Mouse (Mus musculus) midbrain, embryonic 14.5 days (tissue): ENCODE results near the gene Nnat. TPM values are rescaled to one million over a fixed set of nuclear protein-coding genes. Genes with fewer than 3 reads are reported as not detected.
"Not testable (repeated sequence)": the region's sequence is repeated elsewhere in the genome, so short reads cannot be mapped to it uniquely, and the experiment has no call there.

Experiments
- ATAC-seq: fragments of 200-750 bp; cut with Nextera tagmentation; 2 replicates; pipeline ENCODE4 v1.8.0; 2017; ENCODE audit warnings: moderate number of reproducible peaks, moderate library complexity; ENCODE audit not compliant: low FRiP score, low TSS enrichment
- DNase-seq: peaks from one replicate; pipeline ENCODE4 v3.0.0-alpha.2; 2015
- H3K27ac ChIP-seq: fragments of 300-500 bp; sonication (generic); replicated peaks from 2 replicates; pipeline ENCODE4 v1.5.1; 2014; ENCODE audit warnings: mild to moderate bottlenecking, low read depth, low read length, moderate library complexity
- H3K27me3 ChIP-seq: fragments of 300-500 bp; sonication (generic); 2 replicates; pipeline ENCODE4 v1.6.1; 2014; ENCODE audit warnings: low read length, control low read depth, mixed read lengths; ENCODE audit not compliant: control insufficient read depth, insufficient read depth
- H3K36me3 ChIP-seq: fragments of 300-500 bp; sonication (generic); 2 replicates; pipeline ENCODE4 v1.6.1; 2014; ENCODE audit warnings: low read length, control low read depth; ENCODE audit not compliant: control insufficient read depth, insufficient read depth
- H3K4me1 ChIP-seq: fragments of 300-500 bp; sonication (generic); 2 replicates; pipeline ENCODE4 v1.6.1; 2014; ENCODE audit warnings: mild to moderate bottlenecking, antibody characterized with exemption, low read length, control low read depth; ENCODE audit not compliant: control insufficient read depth, insufficient read depth
- H3K4me2 ChIP-seq: fragments of 300-500 bp; sonication (generic); 2 replicates; pipeline ENCODE4 v1.6.1; 2014; ENCODE audit warnings: mild to moderate bottlenecking, low read length, moderate library complexity
- H3K4me3 ChIP-seq: fragments of 300-500 bp; sonication (generic); replicated peaks from 2 replicates; pipeline ENCODE4 v1.5.1; 2014; ENCODE audit warnings: low read depth, low read length
- H3K9ac ChIP-seq: fragments of 300-500 bp; sonication (generic); replicated peaks from 2 replicates; pipeline ENCODE4 v1.6.1; 2014; ENCODE audit warnings: mild to moderate bottlenecking, low read length, moderate library complexity
- H3K9me3 ChIP-seq: fragments of 300-500 bp; sonication (generic); 2 replicates; pipeline ENCODE4 v1.6.1; 2016; ENCODE audit warnings: low read length, control low read depth, mixed read lengths; ENCODE audit not compliant: control insufficient read depth
- WGBS: fragments of 180-500 bp; shearing (Covaris S2); extraction: QIAGEN DNeasy Blood & Tissue Kit; methylation state at CpG from one replicate; pipeline ENCODE4 v1.1.7; 2014; 5-methylcytosine and 5-hydroxymethylcytosine counted together
- polyA plus RNA-seq: library from polyadenylated mRNA; unstranded; fragments of >200 nt; fragmentation: Nextera tagmentation; extraction: Ambion mirVana; gene quantifications from 2 replicates; pipeline ENCODE4 v1.2.1, GENCODE M21; 2014

Nnat gene
- polyA plus RNA-seq, 1 experiment from 2014 or later = 7,465 TPM

DNA sequence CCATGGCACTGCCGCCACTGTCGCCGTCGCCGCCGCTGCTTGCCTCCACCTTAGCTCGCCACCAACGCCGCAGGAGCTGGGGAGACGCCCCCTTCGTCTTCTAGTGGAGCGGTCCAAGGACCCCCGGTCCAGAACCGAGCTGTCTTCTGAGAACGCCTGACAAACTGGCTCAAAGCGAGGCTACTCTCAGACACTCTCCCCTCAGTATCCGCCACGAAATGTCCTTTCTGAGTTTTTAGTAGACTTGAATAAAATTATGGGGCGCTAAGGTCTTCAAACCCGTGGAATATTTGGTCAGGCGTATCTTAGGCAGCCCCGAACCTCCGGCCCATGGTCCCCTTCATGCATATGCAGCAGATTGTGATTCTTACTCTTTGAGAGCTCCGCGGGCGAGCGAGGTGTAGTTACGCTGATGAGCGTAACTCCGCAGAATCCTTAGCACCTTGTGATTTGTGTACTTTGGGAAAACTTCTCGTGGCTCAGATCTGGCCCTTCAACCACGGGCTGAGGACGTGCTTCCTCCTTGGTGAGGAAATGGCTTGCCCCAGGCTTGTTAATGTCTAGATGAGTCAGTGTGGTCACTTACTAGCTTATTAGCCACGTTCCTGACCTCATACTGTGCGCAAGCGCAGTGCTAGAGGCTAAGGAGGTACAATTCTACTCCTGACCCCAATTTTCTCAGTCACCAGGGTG is 6.5 kb downstream of the Nnat start:
- Histone ChIP-seq H3K36me3 (peaks cover 20% of the 10 kb centered on the region), H3K4me3 (peak overlapping the region; percentile 95), H3K4me1 (peaks cover 27% of the 10 kb centered on the region), H3K9ac (peak overlapping the region; percentile 97), H3K4me2 (peak overlapping the region; percentile 68), H3K9me3 (peaks cover 13% of the 10 kb centered on the region), H3K27me3 (no peaks in the 10 kb centered on the region), H3K27ac (peak overlapping the region; percentile 90)
- ATAC-seq = peak; percentile 79
- DNase-seq = peak; percentile 93
- under 1% methylated on average over 36 of the region's 36 CpGs for WGBS

DNA sequence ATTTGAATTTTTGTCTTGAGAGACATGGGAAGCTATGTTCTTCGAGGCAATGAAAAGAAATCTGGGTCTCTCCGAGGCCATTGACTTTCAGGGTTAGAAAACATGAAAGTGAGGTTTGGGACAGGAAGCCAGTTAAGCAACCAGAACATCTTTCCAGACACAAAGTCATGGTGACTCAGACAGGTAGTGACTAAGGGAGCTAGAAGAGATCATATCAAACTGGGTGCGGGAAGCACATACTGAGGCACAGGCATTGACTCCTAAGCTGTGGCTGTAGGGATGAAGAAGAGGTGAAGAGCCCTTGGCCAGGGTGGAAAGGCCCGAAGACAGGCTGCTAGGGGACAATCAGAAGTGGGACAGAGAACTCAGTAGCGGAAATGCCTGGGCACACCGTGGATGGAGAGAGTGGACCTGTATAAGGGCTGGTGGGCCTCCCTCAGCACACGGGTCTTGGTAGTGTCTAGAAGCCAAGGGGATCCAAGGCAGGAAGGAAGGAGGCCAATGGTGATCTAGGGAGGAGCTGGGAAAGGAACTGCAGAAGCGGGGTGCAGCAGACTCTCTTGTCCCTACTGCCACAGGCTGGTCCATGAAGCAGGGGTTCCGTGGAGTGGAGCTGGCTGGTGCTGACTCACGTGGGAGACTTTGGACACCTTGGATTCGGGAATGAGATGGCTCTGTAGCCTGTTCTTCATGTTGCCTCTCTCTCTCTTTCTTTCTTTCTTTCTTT is 7.5 kb downstream of the Nnat start:
- peak overlapping the region; percentile 90 for H3K27ac ChIP-seq
- H3K4me2 ChIP-seq = peak overlapping the region; percentile 68
- H3K36me3 ChIP-seq = peaks cover 10% of the 10 kb centered on the region; the same call in 1 of the 2 replicates
- H3K9me3 ChIP-seq = peaks cover 8% of the 10 kb centered on the region; the same call in 1 of the 2 replicates
- WGBS = 87% methylated on average over 11 of the region's 11 CpGs
- no peak for DNase-seq
- H3K4me3 ChIP-seq = peak overlapping the region; percentile 95
- peak overlapping the region; percentile 97; the same call in 1 of the 2 replicates for H3K9ac ChIP-seq
- H3K27me3 ChIP-seq = no peaks in the 10 kb centered on the region
- ATAC-seq = no peak
- peaks cover 27% of the 10 kb centered on the region for H3K4me1 ChIP-seq

DNA sequence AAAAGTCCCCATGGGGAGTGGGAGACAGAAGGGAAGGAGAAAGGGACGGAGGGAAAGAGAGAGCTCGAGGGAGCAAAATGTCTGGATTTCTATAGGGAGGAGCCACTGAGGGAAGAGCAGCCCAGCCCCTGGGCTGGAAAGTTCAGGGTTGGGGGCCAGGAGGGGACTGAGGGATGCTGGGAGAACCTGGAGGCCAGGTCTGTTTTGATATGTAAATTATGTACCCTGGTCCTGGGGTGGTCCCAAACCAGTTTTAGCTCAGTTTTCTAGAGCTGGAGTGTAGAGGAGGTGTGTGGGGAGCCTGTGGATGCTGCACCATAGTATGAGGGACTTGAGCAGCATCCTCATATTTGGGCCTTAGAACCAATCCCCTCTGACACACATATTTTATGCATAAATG is 9.0 kb downstream of the Nnat start:
- Histone ChIP-seq H3K4me3 (no peak overlapping the region), H3K4me2 (no peak overlapping the region), H3K9ac (no peak overlapping the region), H3K27ac (no peak overlapping the region), H3K4me1 (peaks cover 20% of the 10 kb centered on the region), H3K36me3 (peaks cover 3% of the 10 kb centered on the region; the same call in 1 of the 2 replicates), H3K9me3 (no peaks in the 10 kb centered on the region), H3K27me3 (no peaks in the 10 kb centered on the region)
- no peak for DNase-seq
- 19% methylated on average over 2 of the region's 2 CpGs for WGBS
- no peak for ATAC-seq

- Histone ChIP-seq H3K27me3 (no peaks in the 10 kb centered on the region), H3K27ac (no peak overlapping the region), H3K9me3 (no peaks in the 10 kb centered on the region), H3K36me3 (no peaks in the 10 kb centered on the region), H3K9ac (no peak overlapping the region), H3K4me3 (no peak overlapping the region), H3K4me1 (peaks cover 13% of the 10 kb centered on the region), H3K4me2 (no peak overlapping the region)
- no peak for ATAC-seq
- no peak for DNase-seq
- WGBS = 78% methylated on average over 9 of the region's 9 CpGs
Measured at GRCm38 (mm10) chr2:157569796-157570485, 10.1 kb downstream of the Nnat start.

GRCm38 (mm10) chr2:157571224-157571832 is 11.4 kb downstream of the Nnat start, which contains the start of gene Blcap:
TSS of gene Blcap (minus strand) at chr2:157571274.
- Histone ChIP-seq H3K4me2 (no peak within 1 kb of the TSS), H3K9ac (no peak within 1 kb of the TSS), H3K27me3 (no peaks in the 10 kb centered on the region), H3K4me3 (no peak within 1 kb of the TSS), H3K4me1 (peaks cover 9% of the 10 kb centered on the region; the same call in 1 of the 2 replicates), H3K27ac (no peak within 1 kb of the TSS), H3K36me3 (no peaks in the 10 kb centered on the region), H3K9me3 (no peaks in the 10 kb centered on the region)
- DNase-seq = peak; percentile 87
- 9% methylated on average over 6 of the region's 6 CpGs for WGBS
- peak; percentile 43; the same call in 1 of the 2 replicates for ATAC-seq

DNA sequence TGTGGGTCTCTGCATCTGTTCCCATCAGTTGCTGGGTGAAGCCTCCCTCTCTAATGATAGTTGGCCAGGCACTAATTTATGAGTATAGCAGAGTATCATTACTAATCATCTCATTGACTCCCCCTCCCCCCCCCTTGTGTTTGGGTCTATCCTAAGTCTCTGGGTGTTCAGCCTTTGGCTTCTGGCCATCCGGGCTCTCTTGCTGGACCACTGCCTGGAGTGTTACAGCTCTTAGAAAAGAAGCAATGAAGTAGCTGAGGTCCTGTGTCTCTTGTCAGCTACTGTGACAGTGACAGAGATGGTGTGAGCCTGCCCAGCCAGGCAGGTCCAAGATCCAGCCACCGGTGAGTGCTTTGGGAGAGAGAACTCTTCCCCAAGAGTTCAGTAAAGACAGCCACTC is 12.9 kb downstream of the Nnat start:
- H3K4me3 ChIP-seq = no peak overlapping the region
- no peak overlapping the region for H3K27ac ChIP-seq
- no peaks in the 10 kb centered on the region for H3K9me3 ChIP-seq
- H3K27me3 ChIP-seq = no peaks in the 10 kb centered on the region
- DNase-seq (no peak), ATAC-seq (no peak)
- no peak overlapping the region for H3K9ac ChIP-seq
- 85% methylated on average over 2 of the region's 2 CpGs for WGBS
- no peaks in the 10 kb centered on the region for H3K36me3 ChIP-seq
- H3K4me1 ChIP-seq = no peaks in the 10 kb centered on the region
- H3K4me2 ChIP-seq = no peak overlapping the region

GRCm38 (mm10) chr2:157585351-157585750 is 25.5 kb downstream of the Nnat start:
- H3K4me1 ChIP-seq, H3K4me3 ChIP-seq, H3K27ac ChIP-seq, H3K9ac ChIP-seq, ATAC-seq, H3K36me3 ChIP-seq, H3K27me3 ChIP-seq, H3K9me3 ChIP-seq, DNase-seq, H3K4me2 ChIP-seq: not testable (repeated sequence)
- 29% methylated on average over 7 of the region's 7 CpGs for WGBS

DNA sequence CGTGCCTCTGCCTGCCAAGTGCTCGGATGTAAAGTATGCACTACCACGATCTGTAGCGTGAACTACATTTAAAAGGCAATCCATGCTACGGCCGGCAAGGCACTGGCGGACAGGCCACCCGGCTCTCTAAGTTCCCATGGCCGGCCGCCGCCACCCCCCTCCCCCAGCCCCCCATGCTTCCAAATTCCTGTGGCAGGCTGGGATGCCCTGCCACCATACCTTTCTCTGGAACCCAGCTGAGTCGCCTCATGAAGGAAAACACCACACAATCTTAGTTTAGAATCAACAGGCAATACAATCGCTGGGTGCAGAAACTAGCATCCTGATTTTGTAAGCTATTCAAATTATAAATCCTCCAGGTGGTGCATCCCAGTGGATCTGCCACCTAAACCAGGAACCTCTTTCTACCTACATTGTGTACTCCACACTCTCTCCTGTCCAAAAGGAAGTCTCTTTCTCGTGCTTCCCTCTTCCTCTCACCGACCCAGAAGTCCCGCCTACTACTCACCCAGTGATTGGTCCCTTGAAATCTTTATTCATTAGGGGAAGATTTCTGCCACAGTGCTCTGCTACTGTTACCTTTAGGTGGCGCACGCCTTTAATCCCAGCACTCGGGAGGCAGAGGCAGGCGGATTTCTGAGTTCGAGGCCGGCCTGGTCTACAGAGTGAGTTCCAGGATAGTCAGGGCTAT is 37.1 kb downstream of the Nnat start:
- Histone ChIP-seq H3K9ac (no peak overlapping the region), H3K4me2 (no peak overlapping the region), H3K27me3 (no peaks in the 10 kb centered on the region), H3K36me3 (no peaks in the 10 kb centered on the region), H3K4me1 (no peaks in the 10 kb centered on the region), H3K9me3 (no peaks in the 10 kb centered on the region), H3K4me3 (no peak overlapping the region), H3K27ac (no peak overlapping the region)
- DNase-seq (no peak), ATAC-seq (no peak)
- 69% methylated on average over 22 of the region's 22 CpGs for WGBS
